ENCODE assay signal across 18 mouse cellular contexts in genomic region chr2:144182108-144182507, GRCm38 (mm10).
DNase-seq lines count a peak whose midpoint lies in the region; ATAC-seq and TF ChIP-seq lines count a peak whose summit lies in the region.
"Had no signal": no experiment of that assay in that cellular context is flagged by ENCODE, and none has a peak within 500 bp of the region (broad histone marks: within the 10 kb centered on the region; RNA-seq: fewer than 3 reads in every experiment).

No protein-coding gene starts in this region.

- no peak overlapping the region for H3K9ac ChIP-seq in stomach, postnatal 0 days (ENCODE audit: low read length)
- H3K9ac ChIP-seq: embryonic facial prominence, embryonic 12.5 days; forebrain, embryonic 15.5 days; heart, embryonic 12.5 days; hindbrain, embryonic 12.5 days had no signal

- no peaks in the 10 kb centered on the region for H3K36me3 ChIP-seq in heart, embryonic 10.5 days
- H3K36me3 ChIP-seq in stomach, postnatal 0 days (ENCODE audit: control insufficient read depth, insufficient read depth, low read length): no peaks in the 10 kb centered on the region
- H3K36me3 ChIP-seq in hindbrain, embryonic 10.5 days: no peaks in the 10 kb centered on the region
- H3K36me3 ChIP-seq: embryonic facial prominence, embryonic 12.5 days; forebrain, embryonic 15.5 days; G1E; heart, embryonic 12.5 days; hindbrain, embryonic 12.5 days had no signal

- intact Hi-C loops in heart, postnatal 36 days (cut with DNase I): no loop called here

- no peak for TF ChIP-seq EP300 in stomach, postnatal 0 days (optimal IDR thresholded peaks at IDR 0.05)

- no peaks in the 10 kb centered on the region for H3K27me3 ChIP-seq in heart, embryonic 10.5 days (ENCODE audit: insufficient read depth, poor library complexity, severe bottlenecking)
- no peaks in the 10 kb centered on the region for H3K27me3 ChIP-seq in stomach, postnatal 0 days (ENCODE audit: control insufficient read depth, insufficient read depth, low read length)
- no peaks in the 10 kb centered on the region for H3K27me3 ChIP-seq in hindbrain, embryonic 10.5 days (ENCODE audit: insufficient read depth, poor library complexity, severe bottlenecking)
- H3K27me3 ChIP-seq: embryonic facial prominence, embryonic 12.5 days; forebrain, embryonic 15.5 days; heart, embryonic 12.5 days; hindbrain, embryonic 12.5 days had no signal

- 0 out of 2 replicates have a peak overlapping the region, but pooled peaks have one; percentile 29 for H3K27ac ChIP-seq in heart, embryonic 10.5 days
- H3K27ac ChIP-seq in stomach, postnatal 0 days (replicated peaks): peak overlapping the region; percentile 71
- no peak overlapping the region for H3K27ac ChIP-seq in hindbrain, embryonic 10.5 days
- H3K27ac ChIP-seq: embryonic facial prominence, embryonic 12.5 days; forebrain, embryonic 15.5 days; heart, adult 2 months; hindbrain, embryonic 12.5 days had no signal

- H3K4me1 ChIP-seq in heart, embryonic 10.5 days: peaks cover 25% of the 10 kb centered on the region
- H3K4me1 ChIP-seq in lung, adult 2 months (ENCODE audit: control insufficient read depth, insufficient read depth, low read length): peaks cover 8% of the 10 kb centered on the region
- peaks cover 4% of the 10 kb centered on the region; the same call in 1 of the 2 replicates for H3K4me1 ChIP-seq in stomach, postnatal 0 days (replicated peaks; ENCODE audit: control insufficient read depth, insufficient read depth)
- 0 out of 2 replicates have a peak, but pooled peaks cover 8% of the 10 kb centered on the region for H3K4me1 ChIP-seq in hindbrain, embryonic 10.5 days (replicated peaks)
- H3K4me1 ChIP-seq: forebrain, embryonic 15.5 days; hindbrain, embryonic 12.5 days had no signal

- DNase-seq in heart, embryonic 10.5 days (ENCODE audit: low spot score): no peak
- no peak for DNase-seq in heart, postnatal 36 days
- DNase-seq in lung, adult 2 months: peak; percentile 18
- no peak for DNase-seq in lung, postnatal 4 days
- DNase-seq in lung, postnatal 36 days: peak; percentile 54
- peak; percentile 68 for DNase-seq in stomach, postnatal 0 days (ENCODE audit: low spot score)
- no peak for DNase-seq in hindbrain, embryonic 10.5 days (ENCODE audit: low spot score)
- DNase-seq: adrenal gland, postnatal 10 days; B cell, adult 2 months; cerebellum, adult 11 months; cerebellum, adult 8-10 months; heart, adult 2 months had no signal

- no peak for TF ChIP-seq CTCF in lung, adult 2 months (IDR thresholded peaks at IDR 0.05; ENCODE audit: insufficient read depth, low read length)
- TF ChIP-seq CTCF in stomach, postnatal 0 days (IDR thresholded peaks at IDR 0.05; ENCODE audit: low read depth): no peak

- TF ChIP-seq POLR2A in lung, adult 2 months (IDR thresholded peaks at IDR 0.05; ENCODE audit: borderline replicate concordance, extremely low read depth, low read depth, low read length): no peak

- ATAC-seq in stomach, postnatal 0 days (ENCODE audit: low FRiP score, low TSS enrichment): peak; percentile 91
- ATAC-seq: CD4-positive, CD25-positive, alpha-beta regulatory T cell, adult 4 months; forebrain, embryonic 15.5 days had no signal

- WGBS in heart, embryonic 10.5 days: 71% methylated on average over 5 of the region's 5 CpGs
- 46% methylated on average over 5 of the region's 5 CpGs for WGBS in lung, adult 2 months
- 39% methylated on average over 5 of the region's 5 CpGs for WGBS in stomach, postnatal 0 days
- 79% methylated on average over 5 of the region's 5 CpGs for WGBS in hindbrain, embryonic 10.5 days

- no peak overlapping the region for H3K4me2 ChIP-seq in stomach, postnatal 0 days (replicated peaks; ENCODE audit: low read depth)
- H3K4me2 ChIP-seq: embryonic facial prominence, embryonic 12.5 days; forebrain, embryonic 15.5 days; heart, embryonic 12.5 days; hindbrain, embryonic 12.5 days had no signal

- no peak overlapping the region for H3K4me3 ChIP-seq in heart, embryonic 10.5 days
- no peak overlapping the region for H3K4me3 ChIP-seq in lung, adult 2 months (replicated peaks; ENCODE audit: extremely low read depth, low read depth, low read length)
- H3K4me3 ChIP-seq in stomach, postnatal 0 days (ENCODE audit: low read depth, low read length): no peak overlapping the region
- H3K4me3 ChIP-seq in hindbrain, embryonic 10.5 days: no peak overlapping the region
- H3K4me3 ChIP-seq: embryonic facial prominence, embryonic 12.5 days; forebrain, embryonic 15.5 days; heart, adult 2 months; heart, embryonic 12.5 days; hindbrain, embryonic 12.5 days had no signal

- no peaks in the 10 kb centered on the region for H3K9me3 ChIP-seq in heart, embryonic 10.5 days
- no peaks in the 10 kb centered on the region for H3K9me3 ChIP-seq in stomach, postnatal 0 days (ENCODE audit: control insufficient read depth, low read length)
- no peaks in the 10 kb centered on the region for H3K9me3 ChIP-seq in hindbrain, embryonic 10.5 days
- H3K9me3 ChIP-seq: embryonic facial prominence, embryonic 12.5 days; forebrain, embryonic 15.5 days; G1E; heart, embryonic 12.5 days; hindbrain, embryonic 12.5 days had no signal

Comparison
In these comparisons a context has a peak if more than half of its experiments do, and no peak if none do; other contexts are left out.
1. DNase-seq: peak in lung, adult 2 months (single experiment), lung, postnatal 36 days (single experiment) and stomach, postnatal 0 days (single experiment); none in heart, embryonic 10.5 days (single experiment), heart, postnatal 36 days (0 of 2), lung, postnatal 4 days (0 of 2) and hindbrain, embryonic 10.5 days (single experiment).